Mouse (Mus musculus) spleen, postnatal 14 days (tissue): ENCODE measurements at regions not wholly inside any gene's neighbourhood (a gene's known extent, or its start where the extent isn't known, plus 50 kb on each side); places are given as distances from the start of the nearest gene placed in this dataset.
"Not testable (repeated sequence)": the region's sequence is repeated elsewhere in the genome, so short reads cannot be mapped to it uniquely, and the experiment has no call there.

Source experiments
- DNase-seq, 2 experiments: peaks; one replicate each; pipeline ENCODE4 v3.0.0; 2021 to 2022; ENCODE audit warnings: low spot score in 2 of 2

DNA sequence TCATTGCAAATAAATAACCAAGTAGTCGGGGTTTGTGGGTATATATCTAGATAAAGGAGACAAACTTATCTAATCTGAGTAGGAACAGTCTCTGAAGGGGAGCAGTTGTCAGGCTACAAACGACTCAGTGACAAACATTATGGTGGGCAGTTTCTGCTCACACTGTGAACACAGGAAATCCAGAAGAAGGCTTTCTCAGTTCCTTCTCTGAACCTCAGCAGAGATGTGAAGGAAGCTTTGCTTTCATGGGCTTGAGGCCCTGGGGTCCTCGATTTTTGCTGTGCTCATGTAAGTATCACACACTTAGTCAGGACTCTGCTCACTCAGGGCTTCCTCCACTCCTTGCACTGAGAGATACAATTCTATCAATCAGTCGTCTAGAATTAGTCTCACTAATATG, 994.7 kb upstream of the Foxg1 start:
- DNase-seq: no peak

DNA sequence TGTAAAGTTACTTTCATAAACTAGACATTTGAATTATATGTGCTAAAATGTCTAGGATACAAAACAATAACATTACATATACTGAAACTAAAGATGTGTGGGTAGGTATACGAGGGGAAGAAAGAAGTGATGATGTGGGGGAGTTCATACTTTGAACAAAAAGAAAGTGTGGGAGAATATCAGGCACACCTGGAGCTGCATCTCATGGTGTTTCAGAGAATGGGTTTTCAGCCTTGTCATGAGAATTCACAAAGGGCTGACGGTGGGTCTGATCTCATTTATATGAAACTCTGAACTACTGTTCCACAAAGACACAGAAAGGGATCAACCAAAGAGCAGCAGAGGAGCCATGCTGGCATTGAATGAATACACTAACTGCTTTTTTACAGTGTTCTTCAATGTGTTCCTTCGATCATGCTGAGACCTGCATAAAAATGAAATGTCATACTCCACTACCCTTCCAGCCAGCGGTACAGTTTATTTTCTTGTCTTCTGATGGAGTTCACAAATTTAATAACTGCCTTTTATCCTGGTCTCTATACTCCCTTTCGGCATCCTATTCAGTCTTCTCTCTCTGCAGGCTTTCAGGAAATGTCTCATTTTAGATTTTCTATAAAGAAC, 994.2 kb upstream of the Foxg1 start:
- no peak for DNase-seq

DNA sequence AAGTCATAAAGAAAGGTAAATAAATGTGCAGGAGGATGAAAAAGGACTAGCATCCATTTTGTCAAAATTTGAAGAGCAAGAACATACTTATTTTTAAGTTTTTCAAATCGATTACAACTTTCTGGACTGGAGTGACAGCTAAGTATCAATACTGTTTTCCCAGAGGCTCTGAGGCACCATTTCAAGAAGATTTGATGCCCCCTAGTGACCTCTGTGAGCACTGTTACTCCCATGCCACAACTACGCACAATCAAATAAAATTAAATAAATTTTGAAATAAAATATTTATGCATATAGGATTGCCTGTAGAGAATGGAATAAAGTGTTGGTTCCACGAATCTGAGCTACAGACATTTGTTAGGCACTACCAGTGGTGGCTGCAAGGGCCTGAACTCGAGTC, 991.5 kb upstream of the Foxg1 start:
- no peak for DNase-seq

DNA sequence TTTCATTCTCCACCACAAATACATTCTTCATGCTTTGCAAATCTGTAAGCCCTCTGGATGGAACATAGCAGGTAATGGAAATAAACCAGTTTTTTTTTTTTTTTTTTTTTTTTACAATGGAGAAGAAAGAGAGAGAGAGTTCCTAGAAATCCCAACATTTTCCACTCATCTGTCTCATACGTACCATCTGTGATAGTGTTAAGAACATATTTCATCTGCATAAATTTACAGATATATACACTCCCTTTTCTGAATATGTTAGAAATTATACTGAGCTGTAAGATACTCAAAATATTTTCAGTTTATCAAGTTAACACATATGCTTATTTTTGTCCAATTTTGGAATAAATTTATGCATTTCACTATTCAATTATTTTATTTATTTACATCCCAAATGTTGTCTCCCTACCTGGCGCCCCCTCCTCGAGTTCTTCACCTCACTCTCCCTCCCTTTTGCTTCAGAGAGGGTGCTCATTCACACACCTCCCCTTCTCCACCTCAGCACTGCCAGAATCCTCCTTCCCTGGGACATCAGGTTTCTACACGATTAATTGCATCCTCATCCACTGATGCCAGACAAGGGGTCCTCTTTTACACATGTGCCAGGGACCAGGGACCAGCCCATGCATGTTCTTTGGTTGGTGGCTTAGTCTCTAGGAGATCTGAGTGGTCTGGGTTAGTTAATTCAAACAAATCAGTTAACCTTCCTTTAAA, 943.0 kb upstream of the Foxg1 start:
- no peak for DNase-seq

DNA sequence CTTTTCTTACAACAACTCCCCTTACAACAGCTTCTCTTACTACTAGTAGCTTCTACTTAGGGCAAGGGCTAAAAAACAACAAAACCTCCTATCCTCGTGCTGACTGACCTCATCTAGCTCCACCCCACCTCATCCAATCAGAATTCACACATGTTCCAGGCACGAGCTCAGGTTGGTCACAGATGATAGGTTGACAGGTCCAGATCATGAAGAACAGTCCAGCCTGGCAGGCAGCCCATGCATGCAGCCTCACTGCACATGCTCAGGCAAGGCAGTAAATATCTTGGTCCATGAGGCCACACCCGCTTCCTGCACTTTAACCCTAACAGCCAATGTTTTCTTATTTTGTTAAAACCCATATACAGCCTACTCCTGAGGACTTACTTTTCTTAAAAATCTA, 933.7 kb upstream of the Foxg1 start:
- DNase-seq: not testable (repeated sequence)

DNA sequence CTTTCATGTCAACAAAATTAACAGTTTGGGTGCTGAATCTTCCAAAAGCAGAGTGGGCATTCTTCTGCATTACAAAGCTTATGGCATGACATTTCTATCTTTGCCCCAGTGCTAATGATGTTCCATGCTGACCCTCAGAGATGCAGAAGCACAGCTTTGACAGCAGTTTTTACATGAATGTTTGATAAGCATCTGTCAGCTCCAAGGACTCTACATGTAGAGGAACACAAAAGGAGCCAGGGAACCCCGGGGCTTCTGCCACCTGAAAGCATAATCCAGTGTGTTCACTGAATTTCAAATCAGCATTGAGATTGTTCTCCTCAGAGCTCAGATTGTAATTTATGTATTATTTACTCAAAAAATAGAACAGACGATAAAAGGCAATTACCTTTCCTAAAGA, 920.1 kb upstream of the Foxg1 start:
- no peak for DNase-seq

DNA sequence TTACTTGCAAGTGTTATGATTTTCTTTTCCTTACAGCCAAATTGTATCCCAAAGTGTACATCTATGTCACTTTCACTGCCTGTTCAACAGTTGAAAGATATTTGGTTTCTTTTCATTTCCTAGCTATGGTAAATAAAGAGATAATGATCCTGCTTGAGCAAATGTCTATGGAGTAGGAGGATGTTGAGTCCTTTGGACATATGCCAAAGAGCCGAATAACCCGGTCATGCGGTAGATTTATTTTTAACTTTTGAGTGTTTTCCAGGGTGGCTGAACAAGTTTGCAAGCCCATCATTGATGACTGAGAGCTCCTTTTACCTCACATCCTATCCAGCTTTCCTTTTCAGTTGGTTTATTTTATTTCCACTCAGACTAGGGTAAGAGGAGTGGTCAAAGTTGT, 881.7 kb upstream of the Foxg1 start:
- no peak for DNase-seq

DNA sequence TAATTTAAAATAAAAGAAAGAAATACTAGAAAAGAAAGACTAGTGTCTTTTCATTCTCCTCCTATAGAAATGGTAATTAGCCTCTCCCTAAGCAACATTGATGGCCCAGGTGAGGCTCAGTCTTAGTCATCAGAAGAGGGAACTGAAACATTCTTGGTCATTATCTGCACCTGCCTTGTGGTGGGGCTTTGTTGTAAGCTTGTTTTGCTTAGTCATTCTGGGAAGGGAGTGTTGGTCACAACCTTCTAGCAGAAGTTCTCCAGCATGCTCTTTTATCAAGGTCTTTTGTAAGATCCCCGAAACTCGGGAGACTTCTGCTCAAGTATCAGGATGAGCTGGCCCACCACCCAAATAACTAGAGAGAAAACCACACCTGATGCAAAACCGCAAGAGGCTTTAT, 870.9 kb upstream of the Foxg1 start:
- no peak for DNase-seq

DNA sequence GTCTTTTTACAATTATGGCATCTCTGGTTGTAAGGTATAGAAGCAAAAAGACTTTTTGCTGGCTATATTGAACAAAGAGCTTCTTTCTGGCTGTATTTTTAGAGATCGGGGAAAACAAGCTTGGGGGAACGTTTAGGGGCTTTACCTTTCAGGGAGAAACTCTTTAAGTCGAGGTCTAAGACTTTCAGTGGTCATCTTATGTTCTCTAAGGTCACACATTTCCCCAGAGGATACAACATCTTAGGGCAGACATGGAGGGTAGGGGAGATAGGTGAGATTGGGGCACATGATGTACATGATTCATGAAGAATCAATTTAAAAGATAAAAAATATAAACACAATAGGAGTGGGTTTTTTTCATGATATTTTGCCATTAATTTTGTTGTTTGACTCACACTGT, 870.2 kb upstream of the Foxg1 start:
- no peak for DNase-seq

DNA sequence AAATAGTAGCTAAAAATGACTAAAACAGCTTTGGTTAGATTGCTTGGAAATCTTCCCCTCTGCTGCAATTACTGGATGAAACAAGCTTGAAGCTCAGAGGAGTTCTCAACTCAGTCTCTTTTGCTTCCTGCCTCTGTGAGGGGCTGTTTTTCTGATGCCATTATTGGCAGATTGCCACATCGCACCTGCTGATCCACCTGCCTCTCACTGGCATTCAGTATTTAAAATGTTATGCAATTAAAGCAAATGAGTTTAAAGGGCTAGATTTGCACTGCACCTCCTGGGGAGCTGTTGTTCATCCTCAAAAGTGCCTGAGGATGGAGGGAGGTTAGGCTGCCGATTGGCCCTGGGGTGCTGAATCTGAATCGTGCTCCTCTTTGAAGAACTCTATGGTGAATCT, 860.5 kb upstream of the Foxg1 start:
- no peak for DNase-seq

DNA sequence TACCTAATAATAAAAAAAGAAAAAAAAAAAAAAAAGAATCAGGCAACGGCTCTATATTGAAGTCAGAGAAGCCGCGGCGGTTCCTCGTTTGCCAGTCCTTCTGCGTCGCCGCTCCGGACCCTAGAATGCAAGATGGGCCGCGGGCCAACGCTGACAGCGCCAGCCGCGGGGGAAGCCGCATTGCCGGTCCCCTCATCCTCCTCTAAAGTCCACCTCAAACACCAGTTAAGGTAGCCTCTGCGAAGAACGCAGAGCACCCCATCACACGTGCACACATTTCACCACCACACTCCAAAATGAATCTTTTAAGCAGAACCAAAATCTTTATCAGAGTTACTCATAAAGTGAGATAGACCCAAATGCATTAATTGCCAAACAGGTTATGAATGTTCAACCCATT, 822.8 kb upstream of the Foxg1 start:
- peak in 1 of 2 experiments; percentile 2 for DNase-seq

DNA sequence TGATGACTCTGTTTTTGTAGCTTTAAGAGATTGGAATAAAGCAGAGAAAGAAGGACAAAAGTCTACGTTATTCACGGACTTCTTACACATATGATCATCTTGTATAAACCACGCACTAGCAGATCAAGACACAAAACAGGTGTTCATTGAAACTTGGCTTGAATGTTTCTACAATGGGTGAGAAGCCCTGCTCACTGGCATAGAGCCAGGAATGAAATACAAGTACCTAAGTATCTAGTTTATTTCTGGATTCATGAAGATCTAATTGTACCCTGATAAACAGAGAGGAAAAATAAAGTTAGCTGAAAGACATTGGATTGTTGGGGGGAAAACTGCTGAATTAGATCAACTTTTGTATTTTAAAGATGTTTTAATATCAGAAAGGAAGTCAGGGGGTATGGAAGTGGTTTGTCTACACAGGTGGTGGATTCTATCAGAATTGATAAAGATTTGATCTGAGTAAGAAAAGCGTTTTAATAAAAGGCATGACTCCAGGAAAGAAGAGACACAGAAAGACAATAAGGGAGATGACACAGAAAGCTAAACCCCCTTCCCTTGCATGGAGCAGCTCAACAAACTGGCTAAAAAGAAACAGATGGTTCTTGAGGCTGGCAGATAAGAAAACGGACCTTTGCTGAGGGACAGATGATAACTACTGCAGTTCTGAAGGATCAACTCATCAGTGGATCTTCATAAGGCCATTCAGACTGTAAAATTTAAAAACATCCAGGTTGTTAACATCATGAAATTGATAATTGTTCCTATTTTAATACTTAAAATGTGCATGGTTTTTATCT, 777.9 kb upstream of the Foxg1 start:
- no peak for DNase-seq

DNA sequence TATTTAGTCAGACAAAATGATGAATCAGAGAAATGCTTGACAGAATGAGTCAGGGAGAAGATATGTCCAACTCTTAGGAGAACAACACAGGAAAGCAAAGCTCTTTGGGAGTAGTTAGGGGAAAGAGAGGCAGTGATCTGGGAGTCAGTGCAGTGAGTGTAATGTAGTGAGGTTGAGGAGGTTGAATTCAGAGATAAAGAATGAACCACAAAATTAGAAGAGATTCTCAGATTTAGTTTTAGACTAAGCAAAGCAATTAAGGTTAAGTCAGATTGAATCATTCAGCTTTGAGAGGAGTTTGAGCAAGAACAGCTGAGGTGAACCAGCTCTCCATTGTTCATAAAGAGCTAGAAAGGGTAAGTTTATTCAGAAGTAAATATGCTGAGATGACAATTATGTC, 777.0 kb upstream of the Foxg1 start:
- no peak for DNase-seq

DNA sequence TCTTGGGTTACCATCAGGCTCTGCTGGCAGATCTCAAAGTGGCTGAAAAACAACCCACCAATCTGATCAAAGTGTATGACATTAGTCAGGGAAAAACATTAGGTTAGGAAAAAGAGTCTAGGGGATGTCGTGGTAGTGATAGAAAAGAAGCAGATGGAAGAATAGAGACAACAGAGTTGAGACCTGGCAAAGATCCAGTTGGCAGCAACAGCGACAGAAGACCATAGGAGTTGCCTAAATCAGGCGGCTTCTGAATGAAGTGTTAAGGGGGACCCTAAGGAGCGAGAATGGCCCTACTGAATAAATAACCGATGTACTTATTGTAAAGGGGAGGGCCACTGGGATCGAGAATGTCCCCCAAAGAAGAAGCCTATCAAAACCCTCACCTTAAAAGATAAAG, 773.1 kb upstream of the Foxg1 start:
- DNase-seq: no peak

DNA sequence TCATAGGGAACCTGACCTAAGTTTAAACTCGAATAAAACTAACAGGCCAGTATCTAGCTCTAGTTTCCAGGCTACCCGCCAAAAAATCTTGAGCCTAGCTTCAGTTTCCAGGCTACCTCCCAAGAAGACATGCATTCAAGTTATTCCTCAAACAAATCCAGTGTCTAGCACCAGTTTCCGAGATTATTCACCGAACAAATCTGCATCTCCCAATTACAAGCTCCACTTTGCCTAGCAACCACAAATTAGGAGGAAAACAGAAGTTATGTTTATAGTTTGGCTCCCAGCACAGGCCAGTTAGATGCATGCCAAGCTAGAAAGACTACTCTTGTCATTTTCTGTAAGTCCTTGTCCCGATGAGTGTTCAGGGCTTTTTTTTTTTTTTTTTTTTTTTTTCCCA, 770.4 kb upstream of the Foxg1 start:
- no peak for DNase-seq

DNA sequence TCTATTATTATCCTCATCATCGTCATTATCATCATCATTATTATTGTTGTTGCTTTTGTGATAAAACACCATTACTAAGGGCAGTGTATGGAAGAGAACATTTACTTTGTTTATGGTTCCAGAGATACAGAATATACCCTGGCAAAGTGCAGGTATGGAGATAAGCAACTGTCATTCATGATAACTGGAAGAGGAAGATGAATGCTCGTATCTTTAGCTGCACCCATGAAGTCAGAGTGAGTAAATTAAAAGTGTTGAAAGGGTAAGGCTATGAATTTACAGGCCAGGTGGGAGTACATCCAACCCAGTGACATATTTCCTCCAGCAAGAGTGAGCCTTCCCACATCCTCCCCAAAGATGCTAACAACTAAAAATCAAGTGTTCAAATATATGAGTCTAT, 766.1 kb upstream of the Foxg1 start:
- no peak for DNase-seq

DNA sequence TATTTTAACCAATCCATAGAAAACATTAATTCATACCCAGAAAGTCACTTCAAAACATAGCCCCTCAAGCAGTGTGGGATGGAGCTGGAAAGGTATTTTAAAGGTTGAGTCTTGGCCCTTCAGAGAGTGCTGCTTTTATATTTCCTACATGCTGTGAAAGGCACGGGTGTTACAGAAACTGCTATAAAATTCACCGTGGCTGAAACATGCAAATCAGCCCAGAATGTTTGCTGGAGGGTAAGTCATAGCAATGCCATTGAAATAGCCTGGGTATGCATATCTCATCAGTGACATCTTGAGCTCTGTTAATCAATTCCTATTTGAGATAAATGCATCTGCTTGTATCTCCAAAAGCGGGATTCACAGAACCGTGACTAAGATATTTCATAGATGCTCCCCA, 748.9 kb upstream of the Foxg1 start:
- no peak for DNase-seq

DNA sequence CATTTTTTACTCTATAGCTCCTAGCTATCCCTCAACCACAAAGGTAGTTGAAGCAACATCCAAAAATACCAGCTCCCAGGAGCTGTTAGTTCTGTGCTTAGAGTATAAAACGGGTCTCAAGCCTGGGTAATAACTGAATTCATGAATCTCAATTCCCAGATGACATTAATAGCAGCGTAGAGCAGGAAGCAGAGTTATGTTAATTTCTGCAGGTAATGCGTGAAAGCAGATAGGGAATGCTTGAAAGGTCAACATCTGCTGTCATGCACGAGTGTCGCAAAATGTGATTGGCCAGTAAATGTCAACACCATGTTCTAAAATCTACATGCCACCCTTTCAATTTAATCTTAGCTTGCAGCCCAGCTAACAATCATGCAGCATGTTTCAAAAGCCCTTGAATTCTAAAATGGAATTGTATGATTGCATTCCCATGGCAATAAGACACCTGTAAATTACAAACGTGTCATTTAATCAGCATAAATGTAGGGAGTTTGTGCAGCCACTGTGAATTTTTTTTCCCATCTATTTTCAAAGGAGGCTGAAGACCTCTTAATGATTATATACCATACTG, 747.7 kb upstream of the Foxg1 start:
- no peak for DNase-seq

DNA sequence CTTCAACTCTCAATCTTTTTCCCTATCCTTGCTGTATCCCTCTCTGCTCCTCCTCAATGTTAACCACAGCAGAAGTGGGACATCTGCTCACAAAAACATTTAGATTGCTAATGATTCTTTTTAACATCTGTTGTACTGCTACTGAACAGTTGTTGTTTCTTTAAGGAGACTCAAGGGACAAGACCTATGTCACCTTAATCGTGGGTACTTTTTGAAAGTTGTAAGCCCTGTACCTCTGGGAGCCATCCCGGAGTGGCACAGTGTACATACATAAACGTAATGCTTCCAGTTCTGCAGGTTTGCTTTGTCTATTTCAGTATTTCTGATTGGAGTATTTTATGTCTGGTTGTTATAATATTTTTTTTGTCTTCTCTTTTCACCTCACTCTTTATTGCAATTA, 740.5 kb upstream of the Foxg1 start:
- no peak for DNase-seq

DNA sequence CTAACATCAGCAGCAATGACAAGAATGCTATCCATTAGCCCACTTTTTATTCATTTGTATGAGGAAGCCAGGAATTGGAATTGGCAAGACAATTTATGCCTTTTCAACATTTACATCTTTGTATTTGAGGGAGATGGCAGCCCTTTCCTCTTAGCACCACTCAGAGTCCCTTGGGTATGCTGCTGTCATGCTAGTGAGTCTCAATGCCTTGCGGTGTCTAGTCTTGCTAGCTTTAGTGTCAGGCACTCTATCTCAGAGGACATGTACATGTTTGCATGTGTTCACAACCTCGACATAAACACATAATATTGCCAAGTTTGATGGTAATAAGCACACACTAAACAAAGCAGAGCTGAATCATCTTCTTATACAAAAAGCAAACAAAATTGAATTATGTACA, 737.3 kb upstream of the Foxg1 start:
- DNase-seq: no peak

DNA sequence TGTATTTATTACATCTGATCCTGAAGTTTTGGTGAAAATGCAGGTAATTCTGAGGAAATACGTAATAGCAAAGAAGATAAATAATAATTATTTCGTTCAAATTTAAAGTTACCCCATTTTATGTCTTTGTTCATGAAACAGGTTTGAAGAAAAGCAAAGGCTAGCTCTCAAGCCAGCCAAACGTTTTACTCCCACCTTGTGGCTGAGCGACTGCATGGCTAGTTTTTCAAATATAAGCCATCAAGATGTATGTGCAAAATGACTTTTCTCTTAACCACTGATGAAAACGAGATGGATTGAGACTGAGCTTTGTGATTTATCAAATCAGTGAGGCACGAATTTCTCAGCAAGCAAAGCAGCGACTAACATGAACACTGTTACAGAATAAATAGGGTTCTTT, 736.5 kb upstream of the Foxg1 start:
- no peak for DNase-seq

DNA sequence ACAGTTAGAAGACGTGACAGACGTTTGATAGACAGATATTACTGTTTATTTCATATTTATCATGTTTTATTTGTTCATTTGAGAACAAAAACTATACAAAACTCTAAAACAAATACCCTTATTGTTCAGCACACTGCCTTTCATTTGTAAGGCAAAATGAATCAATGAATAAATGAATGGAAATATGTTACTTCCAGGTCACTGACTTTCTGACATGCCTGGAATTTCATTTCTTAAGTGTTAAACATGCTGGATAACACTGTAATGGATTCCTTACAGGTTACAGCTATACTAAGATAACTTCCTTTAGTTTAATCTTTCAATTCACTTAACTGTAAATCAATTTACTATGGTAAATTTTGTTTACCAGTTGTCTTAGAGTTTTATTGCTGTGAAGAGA, 707.3 kb upstream of the Foxg1 start:
- no peak for DNase-seq

DNA sequence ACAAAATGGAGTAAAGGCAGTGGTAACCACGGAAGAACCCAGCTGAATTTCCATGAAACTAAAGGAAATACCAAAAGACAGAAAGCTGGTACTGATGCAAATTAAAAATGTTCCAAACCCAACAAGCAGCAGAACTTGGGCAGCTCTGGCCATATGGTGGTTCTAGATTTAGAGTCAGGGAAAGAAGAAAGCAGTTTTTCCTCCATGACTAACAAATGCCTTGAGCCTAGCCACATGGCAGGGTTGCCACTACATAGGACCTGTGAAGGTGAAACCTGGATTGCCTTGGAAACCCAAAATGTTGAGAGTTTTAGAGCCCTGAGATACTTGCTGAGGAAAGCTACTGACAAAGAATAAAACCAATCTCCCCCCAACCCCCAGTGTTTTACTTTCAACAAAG, 701.5 kb upstream of the Foxg1 start:
- DNase-seq: no peak
